Mouse (Mus musculus): Measurements from ENCODE around the gene Bin2. TPM values are rescaled to one million over a fixed set of nuclear protein-coding genes. Genes with fewer than 3 reads are reported as not detected.

Gene Bin2
- total RNA-seq, 1 experiment: 12.5 TPM

- Histone ChIP-seq H3K9me3 (ENCODE audit: control insufficient read depth, insufficient read depth, low read depth, low read length) (no peaks in the 10 kb centered on the region), H3K27ac (ENCODE audit: insufficient read depth, low read depth, low read length, poor library complexity, severe bottlenecking) (no peak overlapping the region), H3K4me1 (ENCODE audit: control insufficient read depth in 2 of 2, insufficient read depth in 2 of 2, low read length in 2 of 2, poor library complexity in 1 of 2) (peaks cover 0 to 22% of the 10 kb centered on the region in 2 experiments; a peak in 1 of 4 replicates), H3K4me3 (ENCODE audit: insufficient read depth in 1 of 2, low read depth in 1 of 2, low read length in 2 of 2, poor library complexity in 1 of 2, severe bottlenecking in 1 of 2) (no peak overlapping the region), H3K36me3 (ENCODE audit: control insufficient read depth, insufficient read depth, low read length, poor library complexity, severe bottlenecking) (no peaks in the 10 kb centered on the region; the same call in 1 of the 2 replicates), H3K9ac (ENCODE audit: insufficient read depth, low read depth, low read length, poor library complexity, severe bottlenecking) (no peak overlapping the region)
- no peak for DNase-seq (ENCODE audit: low read depth, low spot score)
- in situ Hi-C loops (cut with MboI; ENCODE audit: low sequenced_read_pairs in 2 of 2, unreplicated experiment in 2 of 2): no loop called here
- TF ChIP-seq HCFC1 (IDR thresholded peaks at IDR 0.05; ENCODE audit: borderline replicate concordance, insufficient read depth, low read length) (no peak), CHD2 (IDR thresholded peaks at IDR 0.05; ENCODE audit: low read depth, low read length) (no peak), ZNF384 (IDR thresholded peaks at IDR 0.05; ENCODE audit: low read depth, low read length) (no peak), ZC3H11A (IDR thresholded peaks at IDR 0.05; ENCODE audit: borderline replicate concordance, low read depth, low read length) (no peak), MAFK (IDR thresholded peaks at IDR 0.05; ENCODE audit: insufficient read depth, low read depth, low read length) (no peak)
Observed at GRCm38 (mm10) chr15:100641226-100641810, 28.0 kb downstream of the Bin2 start.

- Histone ChIP-seq H3K4me3 (ENCODE audit: insufficient read depth in 1 of 2, low read depth in 1 of 2, low read length in 2 of 2, poor library complexity in 1 of 2, severe bottlenecking in 1 of 2) (no peak overlapping the region), H3K9me3 (ENCODE audit: control insufficient read depth, insufficient read depth, low read depth, low read length) (no peaks in the 10 kb centered on the region), H3K4me1 (ENCODE audit: control insufficient read depth in 2 of 2, insufficient read depth in 2 of 2, low read length in 2 of 2, poor library complexity in 1 of 2) (peaks cover 3 to 21% of the 10 kb centered on the region in 2 experiments; a peak in 2 of 4 replicates), H3K36me3 (ENCODE audit: control insufficient read depth, insufficient read depth, low read length, poor library complexity, severe bottlenecking) (no peaks in the 10 kb centered on the region; the same call in 1 of the 2 replicates), H3K9ac (ENCODE audit: insufficient read depth, low read depth, low read length, poor library complexity, severe bottlenecking) (no peak overlapping the region), H3K27ac (ENCODE audit: insufficient read depth, low read depth, low read length, poor library complexity, severe bottlenecking) (no peak overlapping the region)
- no peak for TF ChIP-seq ZNF384 (IDR thresholded peaks at IDR 0.05; ENCODE audit: low read depth, low read length)
- TF ChIP-seq HCFC1 (IDR thresholded peaks at IDR 0.05; ENCODE audit: borderline replicate concordance, insufficient read depth, low read length): no peak
- TF ChIP-seq MAFK (IDR thresholded peaks at IDR 0.05; ENCODE audit: insufficient read depth, low read depth, low read length): no peak
- no peak for TF ChIP-seq ZC3H11A (IDR thresholded peaks at IDR 0.05; ENCODE audit: borderline replicate concordance, low read depth, low read length)
- no peak for TF ChIP-seq CHD2 (IDR thresholded peaks at IDR 0.05; ENCODE audit: low read depth, low read length)
- in situ Hi-C loops (cut with MboI; ENCODE audit: low sequenced_read_pairs in 2 of 2, unreplicated experiment in 2 of 2): no loop called here
- DNase-seq (ENCODE audit: low read depth, low spot score): no peak
Observed at GRCm38 (mm10) chr15:100639972-100640750, 29.2 kb downstream of the Bin2 start.

- no peak overlapping the region for H3K9ac ChIP-seq (ENCODE audit: insufficient read depth, low read depth, low read length, poor library complexity, severe bottlenecking)
- no peak for DNase-seq (ENCODE audit: low read depth, low spot score)
- H3K27ac ChIP-seq (ENCODE audit: insufficient read depth, low read depth, low read length, poor library complexity, severe bottlenecking): no peak overlapping the region
- peaks cover 2% of the 10 kb centered on the region; the same call in 1 of the 2 replicates for H3K36me3 ChIP-seq (ENCODE audit: control insufficient read depth, insufficient read depth, low read length, poor library complexity, severe bottlenecking)
- in situ Hi-C loops (cut with MboI; ENCODE audit: low sequenced_read_pairs in 2 of 2, unreplicated experiment in 2 of 2): no loop called here
- H3K9me3 ChIP-seq (ENCODE audit: control insufficient read depth, insufficient read depth, low read depth, low read length): no peaks in the 10 kb centered on the region
- H3K4me3 ChIP-seq (ENCODE audit: insufficient read depth in 1 of 2, low read depth in 1 of 2, low read length in 2 of 2, poor library complexity in 1 of 2, severe bottlenecking in 1 of 2): no peak overlapping the region
- peaks cover 6 to 29% of the 10 kb centered on the region in 2 experiments; a peak in 3 of 4 replicates for H3K4me1 ChIP-seq (ENCODE audit: control insufficient read depth in 2 of 2, insufficient read depth in 2 of 2, low read length in 2 of 2, poor library complexity in 1 of 2)
- no peak for TF ChIP-seq ZC3H11A (IDR thresholded peaks at IDR 0.05; ENCODE audit: borderline replicate concordance, low read depth, low read length)
- no peak for TF ChIP-seq CHD2 (IDR thresholded peaks at IDR 0.05; ENCODE audit: low read depth, low read length)
- no peak for TF ChIP-seq HCFC1 (IDR thresholded peaks at IDR 0.05; ENCODE audit: borderline replicate concordance, insufficient read depth, low read length)
- TF ChIP-seq ZNF384 (IDR thresholded peaks at IDR 0.05; ENCODE audit: low read depth, low read length): no peak
Observed at GRCm38 (mm10) chr15:100637661-100638060, 31.7 kb downstream of the Bin2 start.

- Histone ChIP-seq H3K9me3 (ENCODE audit: control insufficient read depth, insufficient read depth, low read depth, low read length) (no peaks in the 10 kb centered on the region), H3K36me3 (ENCODE audit: control insufficient read depth, insufficient read depth, low read length, poor library complexity, severe bottlenecking) (peaks cover 6% of the 10 kb centered on the region; the same call in 1 of the 2 replicates), H3K9ac (ENCODE audit: insufficient read depth, low read depth, low read length, poor library complexity, severe bottlenecking) (peak within 1 kb of the TSS; percentile 76), H3K4me1 (ENCODE audit: control insufficient read depth in 2 of 2, insufficient read depth in 2 of 2, low read length in 2 of 2, poor library complexity in 1 of 2) (peaks cover 6 to 35% of the 10 kb centered on the region in 2 experiments; a peak in 3 of 4 replicates), H3K27ac (ENCODE audit: insufficient read depth, low read depth, low read length, poor library complexity, severe bottlenecking) (no peak within 1 kb of the TSS; the same call in 1 of the 2 replicates), H3K4me3 (ENCODE audit: insufficient read depth in 1 of 2, low read depth in 1 of 2, low read length in 2 of 2, poor library complexity in 1 of 2, severe bottlenecking in 1 of 2) (peak within 1 kb of the TSS; percentile 76 to 78)
- no peak for DNase-seq (ENCODE audit: low read depth, low spot score)
- in situ Hi-C loops (cut with MboI; ENCODE audit: low sequenced_read_pairs in 2 of 2, unreplicated experiment in 2 of 2): no loop called here
- TF ChIP-seq MAFK (IDR thresholded peaks at IDR 0.05; ENCODE audit: insufficient read depth, low read depth, low read length) (no peak), HCFC1 (IDR thresholded peaks at IDR 0.05; ENCODE audit: borderline replicate concordance, insufficient read depth, low read length) (no peak), ZNF384 (IDR thresholded peaks at IDR 0.05; ENCODE audit: low read depth, low read length) (no peak), CHD2 (IDR thresholded peaks at IDR 0.05; ENCODE audit: low read depth, low read length) (no peak), ZC3H11A (IDR thresholded peaks at IDR 0.05; ENCODE audit: borderline replicate concordance, low read depth, low read length) (no peak)
Observed at GRCm38 (mm10) chr15:100636700-100637501, 32.5 kb downstream of the Bin2 start, which contains the start of gene Smagp. TSS of gene Smagp (minus strand) at chr15:100636940.

Data from ES-E14 (cell line).